8 mouse cellular contexts compared by ENCODE assay signal in genomic region chr11:75147106-75147845, GRCm38 (mm10). TPM values are rescaled to one million over a fixed set of nuclear protein-coding genes. Genes with fewer than 3 reads are reported as not detected.
DNase-seq lines count a peak whose midpoint lies in the region; ATAC-seq and TF ChIP-seq lines count a peak whose summit lies in the region.

No protein-coding gene starts in this region.

- H3K27ac ChIP-seq in heart, adult 2 months, result peak overlapping the region; percentile 78
- H3K27ac ChIP-seq in limb, embryonic 15.5 days, result peak overlapping the region; percentile 86
- H3K27ac ChIP-seq in stomach, embryonic 15.5 days, result peak overlapping the region; percentile 91

- intact Hi-C loops in heart, adult 2 months (cut with DNase I), result no loop called here
- intact Hi-C loops in heart, postnatal 36 days (cut with DNase I), result no loop called here
- intact Hi-C loops in heart, postnatal 10 days (cut with DNase I), result no loop called here

- H3K36me3 ChIP-seq in heart, adult 2 months (ENCODE audit: control insufficient read depth, insufficient read depth, low read length), result peaks cover 16% of the 10 kb centered on the region
- H3K36me3 ChIP-seq in limb, embryonic 15.5 days, result peaks cover 33% of the 10 kb centered on the region
- peaks cover 14% of the 10 kb centered on the region; the same call in 1 of the 2 replicates for H3K36me3 ChIP-seq in stomach, embryonic 15.5 days

- H3K79me2 ChIP-seq in heart, adult 2 months (replicated peaks; ENCODE audit: control insufficient read depth, insufficient read depth, low read length), result no peaks in the 10 kb centered on the region

- peaks cover 15% of the 10 kb centered on the region for H3K4me1 ChIP-seq in heart, adult 2 months (ENCODE audit: control insufficient read depth, insufficient read depth, low read length)
- H3K4me1 ChIP-seq in limb, embryonic 15.5 days, result peaks cover 38% of the 10 kb centered on the region
- H3K4me1 ChIP-seq in stomach, embryonic 15.5 days, result peaks cover 22% of the 10 kb centered on the region

- peak; percentile 36 to 45 for DNase-seq in heart, adult 2 months
- no peak for DNase-seq in heart, postnatal 36 days
- peak; percentile 56 for DNase-seq in adrenal gland, postnatal 25 days
- peak; percentile 44 to 49 for DNase-seq in heart, postnatal 10 days
- DNase-seq in cerebellum, postnatal 36 days, result no peak
- DNase-seq in right cerebral cortex, postnatal 4 days, result no peak

- peak; percentile 82 for ATAC-seq in limb, embryonic 15.5 days (ENCODE audit: insufficient number of reproducible peaks, low FRiP score, low TSS enrichment, low read depth)
- peak; percentile 75 for ATAC-seq in stomach, embryonic 15.5 days (ENCODE audit: insufficient read depth, low FRiP score, low read depth)

- no peaks in the 10 kb centered on the region for H3K27me3 ChIP-seq in heart, adult 2 months (ENCODE audit: control insufficient read depth, insufficient read depth, low read length)
- no peaks in the 10 kb centered on the region for H3K27me3 ChIP-seq in limb, embryonic 15.5 days
- H3K27me3 ChIP-seq in stomach, embryonic 15.5 days (replicated peaks), result no peaks in the 10 kb centered on the region

- WGBS in heart, adult 2 months, result 26% methylated on average over 11 of the region's 11 CpGs
- WGBS in limb, embryonic 15.5 days, result 5% methylated on average over 11 of the region's 11 CpGs
- 19% methylated on average over 11 of the region's 11 CpGs for WGBS in stomach, embryonic 15.5 days

- peak overlapping the region; percentile 36 for H3K9ac ChIP-seq in heart, adult 2 months (ENCODE audit: low read depth, low read length)
- no peak overlapping the region for H3K9ac ChIP-seq in limb, embryonic 15.5 days
- H3K9ac ChIP-seq in stomach, embryonic 15.5 days, result no peak overlapping the region

- H3K4me3 ChIP-seq in heart, adult 2 months, result no peak overlapping the region
- H3K4me3 ChIP-seq in limb, embryonic 15.5 days, result no peak overlapping the region
- no peak overlapping the region for H3K4me3 ChIP-seq in stomach, embryonic 15.5 days (replicated peaks)

- H3K9me3 ChIP-seq in limb, embryonic 15.5 days, result no peaks in the 10 kb centered on the region
- H3K9me3 ChIP-seq in stomach, embryonic 15.5 days, result no peaks in the 10 kb centered on the region

- no peak for TF ChIP-seq CTCF in heart, adult 2 months (IDR thresholded peaks at IDR 0.05)

- no peak for TF ChIP-seq EP300 in heart, adult 2 months (IDR thresholded peaks at IDR 0.05; ENCODE audit: insufficient read depth, low read depth, low read length)

- TF ChIP-seq POLR2A in heart, adult 2 months (IDR thresholded peaks at IDR 0.05; ENCODE audit: insufficient read depth, low read depth, low read length), result no peak

- H3K4me2 ChIP-seq in limb, embryonic 15.5 days, result peak overlapping the region; percentile 10; the same call in 1 of the 2 replicates
- H3K4me2 ChIP-seq in stomach, embryonic 15.5 days, result no peak overlapping the region

RNA-seq across cellular contexts. Expression of gene Hic1, which starts 22.0 kb away (rescaled TPM):
- 10 to 100 TPM; 12.6 to 13.6 TPM for total RNA-seq in heart, adult 2 months (2021)
- 15.5 and 19.6 TPM in 2 replicates for polyA plus RNA-seq in heart, adult 2 months (2012; rRNA removed)
- 10 to 100 TPM; 14.8 to 22.8 TPM for total RNA-seq in heart, postnatal 36 days (2021)
- total RNA-seq in adrenal gland, postnatal 25 days (2021), result 7.3 and 9.9 TPM in 2 replicates
- total RNA-seq in heart, postnatal 10 days (2021), result 10 to 100 TPM; 36.3 to 48.5 TPM
- polyA plus RNA-seq in limb, embryonic 15.5 days (2015; fragmentation: Nextera tagmentation; extraction: Ambion mirVana), result 17.2 and 21.2 TPM in 2 replicates
- 25.3 and 28.0 TPM in 2 replicates for polyA plus RNA-seq in stomach, embryonic 15.5 days (2015; fragmentation: Nextera tagmentation; extraction: Ambion mirVana)

RNA-seq across cellular contexts. Expression of gene Ovca2, which starts 31.4 kb away (rescaled TPM):
- 1 to 10 TPM; 5.7 to 6.1 TPM for total RNA-seq in heart, adult 2 months (2021)
- 11.1 and 16.7 TPM in 2 replicates for polyA plus RNA-seq in heart, adult 2 months (2012; rRNA removed)
- total RNA-seq in heart, postnatal 36 days (2021), result 1 to 10 TPM; 5.3 to 7.2 TPM
- total RNA-seq in adrenal gland, postnatal 25 days (2021), result 22.4 and 23.9 TPM in 2 replicates
- total RNA-seq in heart, postnatal 10 days (2021), result 1 to 10 TPM; 7.8 to 9.5 TPM
- 22.5 and 23.3 TPM in 2 replicates for polyA plus RNA-seq in limb, embryonic 15.5 days (2015; fragmentation: Nextera tagmentation; extraction: Ambion mirVana)
- 21.0 and 22.2 TPM in 2 replicates for polyA plus RNA-seq in stomach, embryonic 15.5 days (2015; fragmentation: Nextera tagmentation; extraction: Ambion mirVana)

RNA-seq across cellular contexts. Expression of gene Dph1, which starts 43.8 kb away (rescaled TPM):
- total RNA-seq in heart, adult 2 months (2021), result 10 to 100 TPM in 1 of 2 experiments, 1 to 10 TPM in 1; 8.5 to 11.6 TPM
- 21.7 and 32.9 TPM in 2 replicates for polyA plus RNA-seq in heart, adult 2 months (2012; rRNA removed)
- total RNA-seq in heart, postnatal 36 days (2021), result 1 to 10 TPM; 9.0 to 9.7 TPM
- total RNA-seq in adrenal gland, postnatal 25 days (2021), result 29.2 and 34.4 TPM in 2 replicates
- total RNA-seq in heart, postnatal 10 days (2021), result 10 to 100 TPM; 13.9 to 15.6 TPM
- polyA plus RNA-seq in limb, embryonic 15.5 days (2015; fragmentation: Nextera tagmentation; extraction: Ambion mirVana), result 21.1 and 23.3 TPM in 2 replicates
- 18.4 and 21.3 TPM in 2 replicates for polyA plus RNA-seq in stomach, embryonic 15.5 days (2015; fragmentation: Nextera tagmentation; extraction: Ambion mirVana)

RNA-seq across cellular contexts. Expression of gene Rtn4rl1, which starts 46.3 kb away (rescaled TPM):
- 1 to 10 TPM; 8.4 to 9.4 TPM for total RNA-seq in heart, adult 2 months (2021)
- polyA plus RNA-seq in heart, adult 2 months (2012; rRNA removed), result 7.5 and 10.4 TPM in 2 replicates
- 10 to 100 TPM in 1 of 2 experiments, 1 to 10 TPM in 1; 6.0 to 10.0 TPM for total RNA-seq in heart, postnatal 36 days (2021)
- total RNA-seq in adrenal gland, postnatal 25 days (2021), result 37.8 and 42.2 TPM in 2 replicates
- total RNA-seq in heart, postnatal 10 days (2021), result 10 to 100 TPM; 13.9 to 21.4 TPM
- polyA plus RNA-seq in limb, embryonic 15.5 days (2015; fragmentation: Nextera tagmentation; extraction: Ambion mirVana), result 4.9 and 5.8 TPM in 2 replicates
- 2.2 and 2.3 TPM in 2 replicates for polyA plus RNA-seq in stomach, embryonic 15.5 days (2015; fragmentation: Nextera tagmentation; extraction: Ambion mirVana)

Comparison
In these comparisons a context has a peak if more than half of its experiments do, and no peak if none do; other contexts are left out.
1. DNase-seq: peak in heart, adult 2 months (2 of 2), adrenal gland, postnatal 25 days (single experiment) and heart, postnatal 10 days (2 of 2); none in heart, postnatal 36 days (0 of 2), cerebellum, postnatal 36 days (0 of 2) and right cerebral cortex, postnatal 4 days (single experiment).
2. Peak in every context shown above with its lines, with median percentiles within 50 percentile points of each other: H3K27ac ChIP-seq.